Mouse (Mus musculus) frontal cortex, adult 2 months (tissue): Measurements from ENCODE around the gene Mettl4. TPM values are rescaled to one million over a fixed set of nuclear protein-coding genes. Genes with fewer than 3 reads are reported as not detected.

ENCODE experiments used
- DNase-seq, 2 experiments: peaks; one replicate each; pipeline ENCODE4 v3.0.0; 2022; ENCODE audit warnings: low spot score in 1 of 2; ENCODE audit errors: extremely low spot score in 1 of 2
- polyA plus RNA-seq: library from polyadenylated mRNA; depleted of rRNA; stranded (reverse); fragments of >200 nt; gene quantifications from 2 replicates; pipeline ENCODE4 v1.2.3, GENCODE M21; 2012; rRNA removed

The Mettl4 gene
- 10.2 TPM in 2 replicates for polyA plus RNA-seq

- peak; percentile 95 for DNase-seq
These were observed at the start of gene Mettl4 for GRCm38 (mm10) chr17:94749466-94750135. Gene Mettl4, minus strand, starts transcription at chr17:94750019.

- peak in 1 of 2 experiments; percentile 4 for DNase-seq
These were observed 29.2 kb upstream of the Mettl4 start for GRCm38 (mm10) chr17:94778871-94779482.

GRCm38 (mm10) chr17:94768491-94768890, 18.7 kb upstream of the Mettl4 start:
- no peak for DNase-seq

- DNase-seq = no peak
These were observed 14.9 kb upstream of the Mettl4 start for GRCm38 (mm10) chr17:94764711-94765110.

- DNase-seq = no peak
These were observed 14.2 kb upstream of the Mettl4 start for GRCm38 (mm10) chr17:94764011-94764410.

GRCm38 (mm10) chr17:94762405-94762804, 12.6 kb upstream of the Mettl4 start:
- no peak for DNase-seq

- DNase-seq = no peak
These were observed 414 bp upstream of the Mettl4 start for GRCm38 (mm10) chr17:94750136-94750729.

GRCm38 (mm10) chr17:94738173-94738572, 11.6 kb downstream of the Mettl4 start:
- DNase-seq = no peak

- no peak for DNase-seq
These were observed 13.9 kb downstream of the Mettl4 start for GRCm38 (mm10) chr17:94735885-94736284.

GRCm38 (mm10) chr17:94735437-94735836, 14.4 kb downstream of the Mettl4 start:
- DNase-seq = peak in 1 of 2 experiments; percentile 60

GRCm38 (mm10) chr17:94730416-94730815, 19.4 kb downstream of the Mettl4 start:
- DNase-seq = peak in 1 of 2 experiments; percentile 77

GRCm38 (mm10) chr17:94726750-94727149, 23.1 kb downstream of the Mettl4 start:
- no peak for DNase-seq

- no peak for DNase-seq
These were observed 76.1 kb downstream of the Mettl4 start for GRCm38 (mm10) chr17:94673515-94674317.
